Mouse (Mus musculus): ENCODE results near the gene Rab3c. TPM values are rescaled to one million over a fixed set of nuclear protein-coding genes. Genes with fewer than 3 reads are reported as not detected.

Gene Rab3c
- polyA plus RNA-seq, 1 experiment, result 0.05 TPM

DNA sequence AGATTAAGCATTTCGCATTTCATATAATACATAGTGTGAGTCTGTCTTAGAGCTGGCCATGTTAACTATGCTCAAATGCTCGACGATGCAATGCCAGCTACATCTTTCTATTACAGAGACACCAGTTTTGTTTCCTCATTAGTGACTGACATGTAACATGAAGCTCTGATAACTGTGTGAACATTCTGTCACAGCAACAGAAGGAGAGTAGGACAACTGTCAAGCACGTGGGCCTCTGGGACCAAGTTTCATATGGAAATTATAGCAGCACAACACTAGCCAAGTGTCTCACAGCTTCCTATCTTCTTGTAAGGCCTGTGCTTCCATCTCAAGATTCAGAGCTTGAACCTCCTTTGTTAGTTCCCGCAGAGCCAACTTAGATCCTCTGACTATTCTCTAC, 163.9 kb downstream of the Rab3c start:
- no peak for TF ChIP-seq USF1 (IDR thresholded peaks at IDR 0.05; ENCODE audit: low read depth)
- no peak for TF ChIP-seq MYOD1 (IDR thresholded peaks at IDR 0.05; ENCODE audit: control insufficient read depth in 1 of 3, insufficient read length in 2 of 3, low read depth in 2 of 3)
- no peak for TF ChIP-seq POLR2AphosphoS2 (IDR thresholded peaks at IDR 0.05; ENCODE audit: insufficient read length, low read depth)
- no peak for TF ChIP-seq POLR2A (IDR thresholded peaks at IDR 0.05; ENCODE audit: insufficient read length, low read depth)
- no peak for TF ChIP-seq MAX (IDR thresholded peaks at IDR 0.05; ENCODE audit: low read depth)
- TF ChIP-seq CEBPB (IDR thresholded peaks at IDR 0.05; ENCODE audit: insufficient read depth, poor library complexity, severe bottlenecking), result no peak
- no peak for TF ChIP-seq TCF3 (IDR thresholded peaks at IDR 0.05; ENCODE audit: insufficient read length, low read depth)
- TF ChIP-seq MYOG (IDR thresholded peaks at IDR 0.05; ENCODE audit: control insufficient read depth in 1 of 3, insufficient read depth in 1 of 3, insufficient read length in 2 of 3, low read depth in 2 of 3), result no peak
- no peak for TF ChIP-seq SRF (IDR thresholded peaks at IDR 0.05; ENCODE audit: control insufficient read depth, insufficient read length, low read depth)
- TF ChIP-seq REST (IDR thresholded peaks at IDR 0.05; ENCODE audit: insufficient read depth, insufficient read length), result no peak
- TF ChIP-seq TCF12 (IDR thresholded peaks at IDR 0.05; ENCODE audit: insufficient read depth, poor library complexity, severe bottlenecking), result no peak
- no peak for TF ChIP-seq E2F4 (IDR thresholded peaks at IDR 0.05; ENCODE audit: insufficient read depth)
- no peak overlapping the region for H3ac ChIP-seq (ENCODE audit: control insufficient read depth, insufficient read length)
- H3K27me3 ChIP-seq (ENCODE audit: control insufficient read depth, insufficient read depth, insufficient read length), result no peaks in the 10 kb centered on the region
- H3K4me3 ChIP-seq, result no peak overlapping the region
- H3K36me3 ChIP-seq (ENCODE audit: control insufficient read depth, insufficient read depth), result no peaks in the 10 kb centered on the region
- H3K79me2 ChIP-seq (ENCODE audit: control insufficient read depth, insufficient read depth), result no peaks in the 10 kb centered on the region
- H3K4me2 ChIP-seq (ENCODE audit: low read depth), result no peak overlapping the region

DNA sequence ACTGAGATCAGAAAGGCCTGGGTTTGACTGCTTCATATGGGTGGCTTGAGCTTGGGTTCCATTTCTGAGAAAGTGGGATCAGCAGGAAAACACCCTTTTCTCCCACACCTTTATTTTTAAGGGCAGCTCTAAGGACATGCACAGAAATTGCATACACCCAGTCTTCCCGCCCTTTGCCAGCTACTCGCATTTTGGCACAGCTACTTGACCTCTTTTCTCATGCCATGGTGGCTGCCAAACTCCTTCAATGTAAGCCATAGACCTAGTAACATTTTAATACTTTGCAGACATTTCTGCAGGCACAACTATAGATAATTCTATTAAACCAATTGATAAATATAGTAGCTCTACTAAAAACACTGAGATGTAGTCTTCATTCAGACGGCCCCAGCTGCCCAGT, 164.5 kb downstream of the Rab3c start:
- no peak overlapping the region for H3ac ChIP-seq (ENCODE audit: control insufficient read depth, insufficient read length)
- H3K36me3 ChIP-seq (ENCODE audit: control insufficient read depth, insufficient read depth), result no peaks in the 10 kb centered on the region
- no peaks in the 10 kb centered on the region for H3K27me3 ChIP-seq (ENCODE audit: control insufficient read depth, insufficient read depth, insufficient read length)
- no peaks in the 10 kb centered on the region for H3K79me2 ChIP-seq (ENCODE audit: control insufficient read depth, insufficient read depth)
- H3K4me3 ChIP-seq, result no peak overlapping the region
- TF ChIP-seq MAX (IDR thresholded peaks at IDR 0.05; ENCODE audit: low read depth), result no peak
- no peak for TF ChIP-seq MYOG (IDR thresholded peaks at IDR 0.05; ENCODE audit: control insufficient read depth in 1 of 3, insufficient read depth in 1 of 3, insufficient read length in 2 of 3, low read depth in 2 of 3)
- TF ChIP-seq MYOD1 (IDR thresholded peaks at IDR 0.05; ENCODE audit: control insufficient read depth in 1 of 3, insufficient read length in 2 of 3, low read depth in 2 of 3), result no peak
- H3K4me2 ChIP-seq (ENCODE audit: low read depth), result no peak overlapping the region

DNA sequence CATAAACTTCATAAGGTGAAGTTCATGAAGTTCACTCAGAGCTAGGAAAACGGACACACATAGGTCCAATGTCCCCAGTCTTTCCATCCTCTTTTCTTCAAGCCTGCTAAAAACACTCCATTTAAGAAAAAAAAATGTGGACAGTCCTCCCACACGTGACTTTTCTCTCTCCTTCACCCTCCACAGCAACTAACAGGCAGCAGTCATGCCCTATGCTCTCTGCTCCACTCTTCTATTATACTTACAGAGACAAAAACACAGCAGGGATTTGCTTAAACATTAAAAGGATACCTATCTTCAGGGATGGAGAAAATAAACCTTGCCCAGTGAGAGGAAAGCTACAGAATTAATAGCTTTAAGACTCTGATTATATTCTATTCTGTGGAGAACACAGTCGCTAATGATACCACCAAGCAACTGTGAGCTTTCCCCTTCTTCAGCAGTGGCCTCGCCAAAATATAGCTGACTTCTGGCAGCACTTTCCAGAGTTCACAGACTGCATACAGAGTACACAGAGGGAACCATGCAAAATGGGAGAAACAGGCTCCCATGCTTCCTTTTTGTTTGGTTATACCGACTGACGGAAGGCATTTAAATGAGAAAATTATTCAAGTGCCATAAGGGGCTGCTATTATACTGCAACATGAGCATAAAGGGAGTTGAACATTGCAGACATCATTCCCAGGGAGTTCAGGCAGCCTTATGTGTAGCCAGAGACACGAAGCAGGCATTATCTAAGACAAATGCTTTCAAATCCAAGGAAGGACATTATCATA, 165.7 kb downstream of the Rab3c start:
- Histone ChIP-seq H3K4me3 (no peak overlapping the region), H3K27me3 (ENCODE audit: control insufficient read depth, insufficient read depth, insufficient read length) (no peaks in the 10 kb centered on the region), H3K79me2 (ENCODE audit: control insufficient read depth, insufficient read depth) (no peaks in the 10 kb centered on the region), H3ac (ENCODE audit: control insufficient read depth, insufficient read length) (no peak overlapping the region), H3K36me3 (ENCODE audit: control insufficient read depth, insufficient read depth) (no peaks in the 10 kb centered on the region), H3K4me2 (ENCODE audit: low read depth) (no peak overlapping the region)
- no peak for TF ChIP-seq POLR2AphosphoS2 (IDR thresholded peaks at IDR 0.05; ENCODE audit: insufficient read length, low read depth)
- TF ChIP-seq CEBPB (IDR thresholded peaks at IDR 0.05; ENCODE audit: insufficient read depth, poor library complexity, severe bottlenecking), result no peak
- TF ChIP-seq MYOD1 (IDR thresholded peaks at IDR 0.05; ENCODE audit: control insufficient read depth in 1 of 3, insufficient read length in 2 of 3, low read depth in 2 of 3), result no peak
- no peak for TF ChIP-seq SRF (IDR thresholded peaks at IDR 0.05; ENCODE audit: control insufficient read depth, insufficient read length, low read depth)
- TF ChIP-seq E2F4 (IDR thresholded peaks at IDR 0.05; ENCODE audit: insufficient read depth), result no peak
- TF ChIP-seq TCF12 (IDR thresholded peaks at IDR 0.05; ENCODE audit: insufficient read depth, poor library complexity, severe bottlenecking), result no peak
- no peak for TF ChIP-seq TCF3 (IDR thresholded peaks at IDR 0.05; ENCODE audit: insufficient read length, low read depth)
- no peak for TF ChIP-seq MYOG (IDR thresholded peaks at IDR 0.05; ENCODE audit: control insufficient read depth in 1 of 3, insufficient read depth in 1 of 3, insufficient read length in 2 of 3, low read depth in 2 of 3)
- no peak for TF ChIP-seq MAX (IDR thresholded peaks at IDR 0.05; ENCODE audit: low read depth)
- TF ChIP-seq REST (IDR thresholded peaks at IDR 0.05; ENCODE audit: insufficient read depth, insufficient read length), result no peak

DNA sequence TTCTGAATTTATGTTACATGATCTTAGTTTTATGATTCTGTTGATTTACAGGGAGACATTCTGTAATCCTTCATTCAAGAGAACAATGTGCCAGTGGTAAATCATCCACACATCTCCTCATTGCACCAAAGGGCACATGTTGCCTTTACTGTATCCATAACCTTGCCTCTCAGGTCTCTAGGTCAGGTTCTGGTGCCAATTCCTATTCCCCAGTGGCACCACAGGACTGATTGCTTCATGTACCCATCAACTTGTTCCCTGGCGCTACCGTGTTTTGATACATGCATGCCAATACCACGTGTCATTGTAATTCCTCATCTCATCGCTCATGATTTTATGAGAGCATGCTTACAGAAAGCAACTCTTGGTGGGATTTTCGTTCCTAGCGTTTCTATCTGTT, 167.1 kb downstream of the Rab3c start:
- Histone ChIP-seq H3K79me2 (ENCODE audit: control insufficient read depth, insufficient read depth) (no peaks in the 10 kb centered on the region), H3K36me3 (ENCODE audit: control insufficient read depth, insufficient read depth) (no peaks in the 10 kb centered on the region), H3ac (ENCODE audit: control insufficient read depth, insufficient read length) (no peak overlapping the region), H3K4me2 (ENCODE audit: low read depth) (no peak overlapping the region), H3K27me3 (ENCODE audit: control insufficient read depth, insufficient read depth, insufficient read length) (no peaks in the 10 kb centered on the region), H3K4me3 (no peak overlapping the region)
- TF ChIP-seq MYOG (IDR thresholded peaks at IDR 0.05; ENCODE audit: control insufficient read depth in 1 of 3, insufficient read depth in 1 of 3, insufficient read length in 2 of 3, low read depth in 2 of 3) (no peak), REST (IDR thresholded peaks at IDR 0.05; ENCODE audit: insufficient read depth, insufficient read length) (no peak), POLR2A (IDR thresholded peaks at IDR 0.05; ENCODE audit: insufficient read length, low read depth) (no peak), MAX (IDR thresholded peaks at IDR 0.05; ENCODE audit: low read depth) (no peak), CEBPB (IDR thresholded peaks at IDR 0.05; ENCODE audit: insufficient read depth, poor library complexity, severe bottlenecking) (no peak), TCF3 (IDR thresholded peaks at IDR 0.05; ENCODE audit: insufficient read length, low read depth) (no peak), SRF (IDR thresholded peaks at IDR 0.05; ENCODE audit: control insufficient read depth, insufficient read length, low read depth) (no peak), USF1 (IDR thresholded peaks at IDR 0.05; ENCODE audit: low read depth) (no peak), MYOD1 (IDR thresholded peaks at IDR 0.05; ENCODE audit: control insufficient read depth in 1 of 3, insufficient read length in 2 of 3, low read depth in 2 of 3) (no peak)
